Mouse (Mus musculus) cortical plate, adult 2 months (tissue): ENCODE results near the gene Fhl2.
A peak's percentile ranks its signal among the peaks of the same experiment; 100 is the strongest.

Source experiments
- CTCF ChIP-seq: fragments of 200-500 bp; IDR thresholded peaks from 2 replicates; pipeline ENCODE4 v1.5.1; 2011; ENCODE audit warnings: mild to moderate bottlenecking, control low read depth, low read length; ENCODE audit not compliant: insufficient read depth; ENCODE audit errors: extremely low read depth
- POLR2A ChIP-seq: fragments of 200-500 bp; IDR thresholded peaks from 2 replicates; pipeline ENCODE4 v1.6.1; 2011; ENCODE audit warnings: mild to moderate bottlenecking, low read length, control low read depth; ENCODE audit not compliant: insufficient read depth; ENCODE audit errors: extremely low read depth

DNA sequence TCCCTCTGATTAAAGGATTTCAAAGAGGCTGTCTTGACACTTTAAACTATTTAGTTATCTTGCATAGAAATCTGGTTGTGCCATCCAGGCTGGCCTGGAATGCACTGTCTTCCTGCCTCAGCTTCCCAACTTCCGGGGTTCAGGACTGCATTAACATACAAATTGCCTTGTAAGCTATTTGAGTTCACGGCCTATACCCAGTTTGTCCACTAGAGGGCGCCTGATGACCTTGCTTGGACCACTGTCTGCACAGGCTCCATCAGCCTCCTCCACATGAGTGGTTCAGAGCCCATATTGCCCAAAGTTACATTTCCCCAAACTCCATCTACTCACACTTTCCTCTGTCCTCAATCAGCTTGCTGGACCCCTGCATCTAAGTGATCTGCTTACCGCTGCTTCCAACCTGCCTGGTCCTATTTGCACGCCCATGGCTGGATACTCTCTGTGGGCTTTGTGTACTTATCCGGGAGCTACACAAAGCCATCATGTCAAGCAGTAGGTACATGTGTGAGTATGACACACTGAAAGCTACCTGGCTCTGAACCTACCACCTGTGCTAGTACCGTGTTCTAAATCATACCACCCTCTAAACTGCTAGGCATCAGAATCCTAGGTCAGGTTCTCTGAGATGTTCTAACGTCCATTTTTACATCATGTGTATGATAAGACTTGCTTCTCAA lies 57.1 kb downstream of the Fhl2 start:
- TF ChIP-seq POLR2A = no peak
- peak; percentile 97 for TF ChIP-seq CTCF
